Mouse (Mus musculus) megakaryocyte, embryonic 14.5 days (primary cell): Measurements from ENCODE around the gene Pnrc1.

Experiments used
- FLI1 ChIP-seq: IDR thresholded peaks from 2 replicates; pipeline ENCODE4 v1.6.1; 2012; ENCODE audit warnings: low read length, inconsistent platforms, mixed read lengths
- GATA1 ChIP-seq: IDR thresholded peaks from 3 replicates; pipeline ENCODE4 v1.6.1; 2012; ENCODE audit warnings: mixed read lengths, low read length, inconsistent platforms, borderline replicate concordance

DNA sequence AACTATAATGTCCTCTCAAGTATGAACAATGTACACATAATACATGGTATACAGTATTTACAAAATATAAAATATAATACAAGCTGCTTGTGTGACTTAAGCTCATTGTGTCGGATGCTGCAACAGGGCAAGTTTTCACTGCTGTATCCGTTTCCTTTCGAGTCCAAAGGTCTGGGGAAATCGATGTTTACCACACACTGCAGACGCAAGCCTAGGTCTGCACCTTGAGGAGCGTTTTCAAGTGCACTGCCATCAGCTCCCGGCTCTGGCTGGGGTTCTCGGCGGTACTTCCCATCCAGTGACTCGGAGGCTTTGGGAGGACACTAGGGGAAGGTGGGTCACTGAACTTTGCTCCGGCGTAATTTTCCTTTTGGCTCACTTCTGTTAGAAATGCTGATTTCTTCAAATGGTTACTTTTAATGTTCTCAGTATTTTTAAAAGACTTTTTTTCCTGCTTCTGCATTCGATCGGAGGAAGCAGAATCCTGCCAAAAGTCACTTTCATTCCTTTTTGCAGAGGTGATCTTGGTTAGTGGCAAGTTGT is 44.0 kb downstream of the Pnrc1 start:
- no peak for TF ChIP-seq GATA1
- no peak for TF ChIP-seq FLI1
